Mouse (Mus musculus) forebrain, embryonic 10.5 days (tissue): ENCODE data around the gene Fermt3. TPM values are rescaled to one million over a fixed set of nuclear protein-coding genes. Genes with fewer than 3 reads are reported as not detected.

Experiments used
- DNase-seq: peaks from one replicate; pipeline ENCODE4 v3.0.0-alpha.2; 2017; ENCODE audit warnings: low spot score; ENCODE audit errors: extremely low spot score
- H3K27ac ChIP-seq: fragments of 300-500 bp; sonication (generic); 2 replicates; pipeline ENCODE4 v1.5.1; 2016; ENCODE audit warnings: mild to moderate bottlenecking
- H3K27me3 ChIP-seq: fragments of 300-500 bp; sonication (generic); 2 replicates; pipeline ENCODE4 v1.6.1; 2016; ENCODE audit warnings: mild to moderate bottlenecking; ENCODE audit not compliant: poor library complexity, severe bottlenecking
- H3K36me3 ChIP-seq: fragments of 300-500 bp; sonication (generic); replicated peaks from 2 replicates; pipeline ENCODE4 v1.6.1; 2016; ENCODE audit warnings: mild to moderate bottlenecking, moderate library complexity
- H3K4me1 ChIP-seq: fragments of 300-500 bp; sonication (generic); 2 replicates; pipeline ENCODE4 v1.6.1; 2016
- H3K4me3 ChIP-seq: fragments of 300-500 bp; sonication (generic); 2 replicates; pipeline ENCODE4 v1.5.1; 2016; ENCODE audit warnings: mild to moderate bottlenecking, moderate library complexity
- H3K9me3 ChIP-seq: fragments of 300-500 bp; sonication (generic); 2 replicates; pipeline ENCODE4 v1.6.1; 2016; ENCODE audit warnings: mild to moderate bottlenecking, moderate library complexity
- WGBS: fragments of 180-500 bp; shearing (Covaris S2); methylation state at CpG from one replicate; pipeline ENCODE4 v1.1.7; 2016; 5-methylcytosine and 5-hydroxymethylcytosine counted together
- polyA plus RNA-seq: library from polyadenylated mRNA; unstranded; fragments of >200 nt; fragmentation: Nextera tagmentation; extraction: Ambion mirVana; gene quantifications from 2 replicates; pipeline ENCODE4 v1.2.1, GENCODE M21; 2016

Fermt3 gene
- polyA plus RNA-seq, 1 experiment from 2014 or later: 8.8 TPM

DNA sequence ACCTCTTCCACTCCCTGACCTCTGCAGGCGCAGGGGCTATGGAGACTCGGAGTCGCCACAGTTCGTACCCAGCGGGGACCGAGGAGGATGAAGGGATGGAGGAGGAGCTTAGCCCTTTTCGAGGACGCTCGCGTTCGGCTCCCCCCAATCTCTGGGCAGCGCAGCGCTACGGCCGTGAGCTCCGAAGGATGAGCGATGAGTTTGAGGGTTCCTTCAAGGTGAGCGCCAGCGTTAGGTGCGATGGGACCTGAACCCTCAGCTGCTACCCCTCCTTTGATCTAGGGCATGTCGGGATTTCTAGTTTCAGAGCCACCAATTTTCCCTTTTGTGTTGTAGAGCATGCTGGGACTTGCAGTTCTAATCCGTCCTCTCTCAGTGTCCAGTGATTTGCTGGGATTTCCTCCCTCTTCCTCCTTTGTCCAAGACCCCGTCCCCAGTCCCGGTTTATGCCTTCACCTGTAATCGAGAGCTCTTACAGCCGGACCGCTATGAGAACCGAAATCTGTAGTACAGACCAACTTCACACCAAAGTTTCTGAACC, 68.6 kb downstream of the Fermt3 start:
- no peaks in the 10 kb centered on the region for H3K9me3 ChIP-seq
- H3K27me3 ChIP-seq: no peaks in the 10 kb centered on the region
- H3K36me3 ChIP-seq: peaks cover 26% of the 10 kb centered on the region
- WGBS: under 1% methylated on average over 28 of the region's 28 CpGs
- H3K4me3 ChIP-seq: peak overlapping the region; percentile 69
- peak overlapping the region; percentile 97 for H3K27ac ChIP-seq
- peak; percentile 73 for DNase-seq
- peaks cover 33% of the 10 kb centered on the region for H3K4me1 ChIP-seq

DNA sequence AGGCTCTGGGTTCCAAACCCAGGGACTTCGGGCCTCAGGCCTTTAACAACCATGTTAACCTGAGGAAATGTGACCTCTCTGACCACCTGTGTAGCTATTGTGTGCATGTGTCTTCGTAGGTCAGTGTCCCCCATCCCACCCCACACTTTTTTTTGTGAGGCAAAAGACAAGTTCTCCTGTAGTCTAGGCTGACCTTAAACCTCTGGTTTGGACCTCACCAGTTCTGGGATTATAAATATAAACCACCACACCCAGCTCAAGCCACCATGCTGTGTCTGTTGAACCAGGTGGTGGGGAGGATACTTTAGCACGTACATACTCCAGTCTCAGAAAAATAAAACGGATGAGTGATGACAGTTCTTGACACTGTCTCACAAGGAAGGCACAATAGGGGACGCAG, 69.3 kb downstream of the Fermt3 start:
- Histone ChIP-seq H3K27ac (peak overlapping the region; percentile 97), H3K4me1 (peaks cover 33% of the 10 kb centered on the region), H3K9me3 (no peaks in the 10 kb centered on the region), H3K4me3 (peak overlapping the region; percentile 69), H3K36me3 (peaks cover 25% of the 10 kb centered on the region), H3K27me3 (no peaks in the 10 kb centered on the region)
- WGBS: 66% methylated on average over 5 of the region's 5 CpGs
- DNase-seq: no peak

DNA sequence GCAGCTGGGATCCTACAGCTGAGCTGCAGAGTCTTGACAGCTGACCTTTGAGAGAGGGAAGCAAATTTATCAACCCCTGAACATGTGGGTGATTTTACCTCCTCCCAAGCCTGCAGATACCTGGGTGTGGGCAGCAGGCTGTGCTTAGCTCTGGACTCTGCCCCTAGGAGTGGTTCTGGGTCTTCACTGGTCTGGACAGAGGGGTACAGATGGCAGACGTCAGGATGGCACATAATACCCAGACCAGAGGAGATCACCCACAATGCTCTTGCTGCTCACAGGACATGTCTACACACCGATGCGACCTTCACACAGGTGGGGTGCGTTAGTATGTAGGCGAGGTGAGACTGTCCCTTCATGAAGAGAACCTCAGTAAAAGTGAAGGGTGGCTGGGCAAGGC, 69.7 kb downstream of the Fermt3 start:
- no peak for DNase-seq
- WGBS: 89% methylated on average over 5 of the region's 5 CpGs
- no peak overlapping the region for H3K27ac ChIP-seq
- H3K9me3 ChIP-seq: no peaks in the 10 kb centered on the region
- H3K36me3 ChIP-seq: peaks cover 24% of the 10 kb centered on the region
- H3K4me1 ChIP-seq: peaks cover 33% of the 10 kb centered on the region
- no peaks in the 10 kb centered on the region for H3K27me3 ChIP-seq
- H3K4me3 ChIP-seq: peak overlapping the region; percentile 69; the same call in 1 of the 2 replicates

Other genes starting within 250 kb of the Fermt3 start
- 4.9 and 5.4 TPM in 2 replicates for gene Rps6ka4, start 178.8 kb downstream of the Fermt3 start, polyA plus RNA-seq
- gene Ccdc88b, start 161.3 kb downstream of the Fermt3 start, polyA plus RNA-seq: 0.32 and 0.36 TPM in 2 replicates
- 155 and 159 TPM in 2 replicates for gene Trmt112, start 109.8 kb downstream of the Fermt3 start, polyA plus RNA-seq
- gene Prdx5, start 109.4 kb downstream of the Fermt3 start, polyA plus RNA-seq: 144 and 154 TPM in 2 replicates
- 8.4 and 9.0 TPM in 2 replicates for gene Esrra, start 97.7 kb downstream of the Fermt3 start, polyA plus RNA-seq
- gene Catsperz, start 94.1 kb downstream of the Fermt3 start, polyA plus RNA-seq: 0.55 and 0.60 TPM in 2 replicates
- gene Kcnk4, start 85.0 kb downstream of the Fermt3 start, polyA plus RNA-seq: 0.24 TPM in 1 of 2 replicates, not detected in the other
- gene Bad, start 77.6 kb downstream of the Fermt3 start, polyA plus RNA-seq: 55.9 and 59.8 TPM in 2 replicates
- gene Gpr137, start 77.0 kb downstream of the Fermt3 start, polyA plus RNA-seq: 22.8 and 26.5 TPM in 2 replicates
- gene Ppp1r14b, start 44.5 kb downstream of the Fermt3 start, polyA plus RNA-seq: 103 TPM in 2 replicates
- gene Plcb3, start 43.0 kb downstream of the Fermt3 start, polyA plus RNA-seq: 25.2 and 25.8 TPM in 2 replicates
- 106 TPM in 2 replicates for gene Fkbp2, start 39.0 kb downstream of the Fermt3 start, polyA plus RNA-seq
- 31.0 and 32.9 TPM in 2 replicates for gene Vegfb, start 31.8 kb downstream of the Fermt3 start, polyA plus RNA-seq
- gene Dnajc4, start 26.9 kb downstream of the Fermt3 start, polyA plus RNA-seq: 19.5 and 19.7 TPM in 2 replicates
- gene Nudt22, start 23.4 kb downstream of the Fermt3 start, polyA plus RNA-seq: 18.4 TPM in 2 replicates
- gene Trpt1, start 23.3 kb downstream of the Fermt3 start, polyA plus RNA-seq: 10.0 and 10.4 TPM in 2 replicates
- gene Stip1, start 20.5 kb upstream of the Fermt3 start, polyA plus RNA-seq: 456 and 486 TPM in 2 replicates
- 3.7 and 3.9 TPM in 2 replicates for gene Macrod1, start 37.3 kb upstream of the Fermt3 start, polyA plus RNA-seq
- gene Flrt1, start 86.3 kb upstream of the Fermt3 start, polyA plus RNA-seq: 4.0 and 4.8 TPM in 2 replicates
- 275 and 280 TPM in 2 replicates for gene Otub1, start 186.8 kb upstream of the Fermt3 start, polyA plus RNA-seq
- 862 and 888 TPM in 2 replicates for gene Cox8a, start 198.1 kb upstream of the Fermt3 start, polyA plus RNA-seq
- gene Naa40, start 221.7 kb upstream of the Fermt3 start, polyA plus RNA-seq: 106 and 107 TPM in 2 replicates
- 61.7 and 64.0 TPM in 2 replicates for gene Rcor2, start 247.9 kb upstream of the Fermt3 start, polyA plus RNA-seq